Mouse (Mus musculus): ENCODE results near the gene Ctnna2. TPM values are rescaled to one million over a fixed set of nuclear protein-coding genes. Genes with fewer than 3 reads are reported as not detected.
A peak's percentile ranks its signal among the peaks of the same experiment; 100 is the strongest.

The Ctnna2 gene
- polyA plus RNA-seq, 1 experiment from 2014 or later: 1.7 TPM

DNA sequence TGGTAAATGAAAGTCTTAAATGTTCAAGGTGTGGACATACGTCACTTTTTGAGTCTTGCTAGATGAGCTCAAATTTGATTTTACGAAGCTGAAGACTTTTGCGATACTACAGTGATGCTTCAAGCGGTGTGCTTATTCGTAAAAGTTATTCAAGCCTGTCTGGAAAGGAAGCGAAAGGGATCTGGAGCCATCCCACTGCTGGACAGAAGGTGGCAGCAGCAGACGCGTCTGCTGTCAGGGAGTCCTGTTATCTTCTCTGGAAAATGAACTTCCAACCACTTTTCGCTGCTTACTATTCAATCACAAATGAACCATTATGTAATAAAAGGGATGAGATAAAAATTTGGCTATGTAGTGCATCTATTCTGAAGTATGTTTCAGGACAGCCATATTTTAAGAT, 345.5 kb downstream of the Ctnna2 start:
- Histone ChIP-seq H3K27ac (no peak overlapping the region), H3K4me3 (no peak overlapping the region), H3K9me3 (replicated peaks) (no peaks in the 10 kb centered on the region), H3K36me3 (no peaks in the 10 kb centered on the region), H3K4me1 (no peaks in the 10 kb centered on the region), H3K27me3 (ENCODE audit: low read depth, poor library complexity, severe bottlenecking) (no peaks in the 10 kb centered on the region)
- peak; percentile 35 for DNase-seq (ENCODE audit: low spot score)
- WGBS: 42% methylated on average over 9 of the region's 9 CpGs

DNA sequence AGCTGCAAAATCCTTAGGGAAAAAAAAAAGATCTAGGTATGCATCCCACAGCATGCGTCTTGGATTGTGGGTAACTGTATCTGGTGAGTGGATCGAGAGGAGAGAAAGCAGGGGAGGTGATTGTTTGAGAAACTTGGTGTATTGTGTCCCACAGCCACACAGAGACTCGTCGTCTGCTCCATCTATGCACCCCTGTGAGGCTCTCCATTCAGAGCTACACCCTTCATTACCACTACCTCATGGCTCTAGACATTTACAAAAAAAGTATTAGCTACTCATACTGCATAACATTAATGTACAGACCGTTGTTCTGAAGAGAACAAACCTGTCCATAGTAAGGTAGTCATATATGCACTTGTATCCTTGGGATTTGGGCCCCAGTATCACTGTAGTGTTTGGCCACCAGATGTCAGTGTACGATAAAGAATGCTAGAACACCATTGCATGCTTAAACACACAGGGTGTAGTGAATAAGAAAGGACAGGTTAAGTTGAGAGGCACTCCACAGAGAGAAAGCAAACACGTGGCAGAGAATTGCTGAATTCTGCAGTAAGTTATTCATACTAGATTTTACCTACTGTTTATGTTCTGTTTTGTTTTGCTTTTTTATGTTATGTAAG, 350.8 kb downstream of the Ctnna2 start:
- Histone ChIP-seq H3K4me1 (no peaks in the 10 kb centered on the region), H3K27me3 (ENCODE audit: low read depth, poor library complexity, severe bottlenecking) (no peaks in the 10 kb centered on the region), H3K9me3 (replicated peaks) (no peaks in the 10 kb centered on the region), H3K4me3 (no peak overlapping the region), H3K36me3 (no peaks in the 10 kb centered on the region), H3K27ac (no peak overlapping the region)
- no peak for DNase-seq (ENCODE audit: low spot score)
- 59% methylated on average over 7 of the region's 7 CpGs for WGBS

DNA sequence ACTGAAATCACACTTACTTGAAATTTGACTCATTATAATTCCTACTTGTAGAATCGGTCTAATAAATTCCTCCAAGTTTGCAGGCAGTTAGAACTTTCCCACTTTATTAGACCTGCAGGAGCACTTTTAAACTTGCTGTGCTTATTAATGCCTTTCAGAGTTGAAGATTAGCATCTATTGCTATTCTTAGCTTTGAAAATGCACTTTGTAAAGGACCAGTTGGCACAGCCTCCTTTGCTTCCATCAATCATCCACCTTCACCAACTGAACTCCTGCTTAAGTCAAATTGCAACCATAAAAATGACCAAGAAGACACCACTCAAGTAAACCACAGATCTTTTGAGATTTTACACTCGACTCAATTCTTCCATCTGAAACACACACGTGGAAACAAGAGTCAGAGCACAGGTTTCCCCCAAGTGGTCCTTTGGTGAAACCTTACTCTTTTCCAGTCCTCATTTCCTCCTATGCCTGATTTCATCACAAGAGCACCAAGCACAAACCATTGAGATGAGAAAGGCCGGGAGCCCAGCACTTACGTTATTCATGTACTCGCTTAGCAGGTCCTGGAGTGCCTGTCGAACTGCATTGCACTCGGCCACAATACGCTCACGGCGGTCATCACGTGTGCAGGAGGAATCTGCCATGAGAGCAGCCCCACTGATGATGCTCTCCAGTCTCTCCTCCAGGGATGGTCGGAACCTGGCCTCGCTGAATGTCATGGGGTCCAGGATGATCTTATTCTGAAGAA, 374.7 kb downstream of the Ctnna2 start:
- Histone ChIP-seq H3K27ac (no peak overlapping the region), H3K4me1 (no peaks in the 10 kb centered on the region), H3K4me3 (no peak overlapping the region), H3K27me3 (ENCODE audit: low read depth, poor library complexity, severe bottlenecking) (no peaks in the 10 kb centered on the region), H3K36me3 (no peaks in the 10 kb centered on the region), H3K9me3 (replicated peaks) (no peaks in the 10 kb centered on the region)
- WGBS: 93% methylated on average over 14 of the region's 14 CpGs
- no peak for DNase-seq (ENCODE audit: low spot score)

DNA sequence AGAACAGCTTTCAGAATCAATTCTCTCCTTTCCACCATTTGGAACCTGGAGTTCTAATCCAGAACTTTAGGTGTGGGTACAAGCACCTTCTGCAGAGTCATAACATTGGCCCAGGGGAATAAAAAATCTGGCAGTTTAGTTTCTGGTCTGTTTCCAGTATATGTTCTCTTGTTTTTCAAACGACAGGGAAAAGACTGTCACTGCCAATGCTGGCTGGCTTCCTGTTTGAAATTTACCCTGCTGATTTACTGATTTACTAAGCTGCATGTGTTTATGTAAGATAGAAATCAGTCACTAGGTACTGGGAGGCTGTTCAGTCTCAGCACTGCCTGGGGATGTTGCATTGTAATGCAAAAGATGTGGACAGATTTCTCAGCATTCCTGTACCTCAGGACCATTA, 375.6 kb downstream of the Ctnna2 start:
- Histone ChIP-seq H3K27me3 (ENCODE audit: low read depth, poor library complexity, severe bottlenecking) (no peaks in the 10 kb centered on the region), H3K9me3 (replicated peaks) (no peaks in the 10 kb centered on the region), H3K4me3 (no peak overlapping the region), H3K27ac (no peak overlapping the region), H3K4me1 (no peaks in the 10 kb centered on the region), H3K36me3 (no peaks in the 10 kb centered on the region)
- 62% methylated on average over 1 of the region's 1 CpGs for WGBS
- no peak for DNase-seq (ENCODE audit: low spot score)

DNA sequence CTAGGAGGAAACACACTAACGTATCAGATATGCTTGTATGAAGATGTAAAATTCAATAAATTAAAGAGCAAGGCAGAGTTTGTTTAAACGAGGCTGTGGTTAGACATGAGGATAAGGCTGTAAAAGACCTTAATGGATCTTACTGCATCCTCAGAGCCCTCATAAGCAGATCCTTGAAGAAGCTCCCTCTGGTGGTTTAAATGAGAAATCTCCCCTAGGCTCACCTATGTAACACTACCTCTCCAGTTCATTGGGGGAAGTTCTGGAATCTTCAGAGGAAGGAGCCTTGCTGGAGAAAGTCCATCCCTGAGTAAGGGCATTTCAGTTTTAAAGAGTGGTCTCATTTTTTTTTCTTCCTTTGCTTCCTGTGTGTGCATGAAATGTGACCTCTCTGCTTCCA, 380.3 kb downstream of the Ctnna2 start:
- Histone ChIP-seq H3K27me3 (ENCODE audit: low read depth, poor library complexity, severe bottlenecking) (no peaks in the 10 kb centered on the region), H3K4me1 (no peaks in the 10 kb centered on the region), H3K4me3 (no peak overlapping the region), H3K36me3 (no peaks in the 10 kb centered on the region), H3K9me3 (replicated peaks) (no peaks in the 10 kb centered on the region), H3K27ac (no peak overlapping the region)
- 51% methylated on average over 2 of the region's 2 CpGs for WGBS
- DNase-seq (ENCODE audit: low spot score): no peak

DNA sequence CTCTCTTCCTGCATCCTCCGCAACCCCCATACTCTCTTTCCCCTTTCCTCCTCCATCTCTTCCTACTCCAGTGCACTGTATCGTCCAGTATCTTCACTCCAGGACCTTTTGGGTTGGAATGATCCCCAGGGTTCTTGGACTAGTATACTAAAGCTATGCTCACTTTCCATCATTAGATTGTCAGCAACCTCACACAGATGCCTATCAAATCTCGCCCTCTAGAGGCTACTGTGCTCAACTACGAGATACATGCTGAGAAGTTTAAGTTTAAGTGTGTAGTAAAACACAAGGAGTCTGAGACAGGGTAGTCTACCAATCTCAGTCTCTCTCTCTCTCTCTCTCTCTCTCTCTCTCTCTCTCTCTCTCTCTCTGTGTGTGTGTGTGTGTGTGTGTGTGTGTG, 396.9 kb downstream of the Ctnna2 start:
- Histone ChIP-seq H3K27me3 (ENCODE audit: low read depth, poor library complexity, severe bottlenecking) (no peaks in the 10 kb centered on the region), H3K4me3 (no peak overlapping the region), H3K36me3 (no peaks in the 10 kb centered on the region), H3K27ac (no peak overlapping the region), H3K9me3 (replicated peaks) (no peaks in the 10 kb centered on the region), H3K4me1 (no peaks in the 10 kb centered on the region)
- DNase-seq (ENCODE audit: low spot score): peak; percentile 32
- WGBS: 45% methylated on average over 4 of the region's 4 CpGs

DNA sequence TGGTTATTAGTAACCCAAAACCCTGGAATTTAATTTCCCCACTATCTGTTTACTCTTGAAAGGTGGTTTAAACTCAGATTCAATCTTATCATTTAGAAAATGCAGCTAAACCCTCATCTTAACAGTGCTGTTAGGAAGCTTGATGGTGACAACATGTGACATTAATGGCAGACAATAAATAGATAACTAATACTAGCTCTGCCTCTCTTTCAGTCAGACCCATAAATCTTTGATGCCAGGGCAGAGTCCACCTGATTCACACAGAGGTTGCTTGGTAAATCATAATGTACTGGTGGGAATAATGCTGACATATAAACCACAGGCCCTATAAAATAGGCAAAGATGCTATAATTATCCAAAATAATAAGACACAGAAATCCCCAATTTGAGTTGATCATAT, 398.6 kb downstream of the Ctnna2 start:
- H3K36me3 ChIP-seq: no peaks in the 10 kb centered on the region
- no peak overlapping the region for H3K27ac ChIP-seq
- H3K4me3 ChIP-seq: no peak overlapping the region
- no peaks in the 10 kb centered on the region for H3K4me1 ChIP-seq
- no peaks in the 10 kb centered on the region for H3K27me3 ChIP-seq (ENCODE audit: low read depth, poor library complexity, severe bottlenecking)
- no peak for DNase-seq (ENCODE audit: low spot score)
- no peaks in the 10 kb centered on the region for H3K9me3 ChIP-seq (replicated peaks)

DNA sequence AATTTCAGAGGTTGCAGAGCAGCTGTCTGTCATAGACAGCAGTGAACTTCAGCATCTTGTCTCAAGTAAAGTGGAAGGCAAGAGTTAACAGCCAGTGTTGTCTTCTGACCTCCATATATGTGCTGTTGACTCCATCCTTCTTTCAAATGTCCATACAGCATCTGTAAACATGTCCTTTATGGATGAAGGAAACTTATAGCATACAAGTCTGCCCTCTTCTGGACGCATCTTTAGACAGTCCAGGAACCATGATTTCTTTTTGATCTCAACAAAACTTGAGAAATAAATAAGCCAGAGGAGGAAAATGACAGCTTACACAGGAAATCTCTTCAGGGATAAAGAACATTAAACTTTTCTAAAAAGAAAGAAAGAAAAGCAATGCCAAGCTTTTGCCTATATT, 400.9 kb downstream of the Ctnna2 start:
- DNase-seq (ENCODE audit: low spot score): no peak
- no peak overlapping the region for H3K4me3 ChIP-seq
- no peaks in the 10 kb centered on the region for H3K4me1 ChIP-seq
- H3K36me3 ChIP-seq: no peaks in the 10 kb centered on the region
- 68% methylated on average over 1 of the region's 1 CpGs for WGBS
- H3K9me3 ChIP-seq (replicated peaks): no peaks in the 10 kb centered on the region
- H3K27ac ChIP-seq: no peak overlapping the region
- H3K27me3 ChIP-seq (ENCODE audit: low read depth, poor library complexity, severe bottlenecking): no peaks in the 10 kb centered on the region

DNA sequence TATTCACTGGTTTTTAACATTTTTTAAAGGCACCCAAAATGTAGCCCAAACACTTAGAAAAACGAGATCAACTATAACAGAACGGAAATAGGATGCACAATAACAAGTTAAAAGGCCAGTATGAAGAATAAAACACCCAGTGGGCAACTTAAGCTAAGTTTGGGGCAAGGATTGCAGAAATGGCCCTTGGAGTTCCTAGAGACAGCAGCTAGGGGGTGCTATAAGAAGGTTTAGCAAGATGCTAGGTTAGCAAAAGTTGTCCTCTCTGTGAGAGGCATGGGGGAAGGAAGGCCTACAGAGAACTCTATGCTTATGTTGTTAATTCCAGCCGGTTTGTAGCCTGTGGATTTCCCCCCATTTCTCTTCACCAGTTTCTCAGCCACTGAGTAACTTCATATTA, 401.9 kb downstream of the Ctnna2 start:
- Histone ChIP-seq H3K27ac (no peak overlapping the region), H3K36me3 (no peaks in the 10 kb centered on the region), H3K4me3 (no peak overlapping the region), H3K27me3 (ENCODE audit: low read depth, poor library complexity, severe bottlenecking) (no peaks in the 10 kb centered on the region), H3K9me3 (replicated peaks) (no peaks in the 10 kb centered on the region), H3K4me1 (no peaks in the 10 kb centered on the region)
- DNase-seq (ENCODE audit: low spot score): no peak
- WGBS: 46% methylated on average over 3 of the region's 3 CpGs

DNA sequence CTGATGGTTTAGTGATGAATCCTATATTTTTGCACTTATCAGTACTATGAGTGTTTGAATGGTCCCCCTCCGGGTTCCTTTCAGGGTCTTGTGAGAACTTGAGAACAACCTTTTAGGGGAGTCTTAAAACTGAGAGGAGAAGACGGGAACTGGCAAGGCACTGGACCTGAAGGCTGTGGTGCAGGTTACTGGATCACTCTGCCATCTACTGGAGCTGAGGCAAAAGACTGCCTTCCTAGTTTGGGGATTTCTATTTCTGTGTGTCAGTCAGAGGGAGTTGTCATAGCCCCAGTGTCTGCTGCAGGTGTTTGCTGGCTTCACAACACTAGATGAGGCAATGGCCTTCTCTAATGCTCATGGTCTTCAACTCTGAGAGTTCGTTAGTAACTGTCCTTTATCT, 406.9 kb downstream of the Ctnna2 start:
- H3K27ac ChIP-seq: no peak overlapping the region
- H3K27me3 ChIP-seq (ENCODE audit: low read depth, poor library complexity, severe bottlenecking): no peaks in the 10 kb centered on the region
- no peaks in the 10 kb centered on the region for H3K4me1 ChIP-seq
- 62% methylated on average over 3 of the region's 3 CpGs for WGBS
- DNase-seq (ENCODE audit: low spot score): no peak
- H3K36me3 ChIP-seq: no peaks in the 10 kb centered on the region
- no peaks in the 10 kb centered on the region for H3K9me3 ChIP-seq (replicated peaks)
- H3K4me3 ChIP-seq: no peak overlapping the region

DNA sequence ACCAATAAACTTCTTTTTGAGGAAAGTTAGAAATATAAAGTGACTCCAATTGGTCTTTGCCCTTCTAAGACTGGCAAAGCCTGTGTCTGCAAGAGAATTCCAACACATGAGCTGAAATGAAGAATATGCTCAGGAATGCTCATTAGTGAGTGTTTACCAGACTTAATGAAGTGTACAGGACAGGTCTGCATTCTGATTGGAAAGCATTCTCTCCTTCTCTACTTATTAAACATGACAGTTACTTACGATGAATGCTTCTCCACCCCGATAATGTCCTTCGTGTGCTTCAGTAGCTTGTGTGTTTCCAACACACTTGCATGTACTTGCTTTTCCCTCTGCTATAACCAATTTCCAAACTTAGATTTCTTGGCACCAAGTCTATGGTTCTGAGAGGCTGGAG, 409.6 kb downstream of the Ctnna2 start:
- Histone ChIP-seq H3K4me3 (no peak overlapping the region), H3K36me3 (no peaks in the 10 kb centered on the region), H3K9me3 (replicated peaks) (no peaks in the 10 kb centered on the region), H3K4me1 (no peaks in the 10 kb centered on the region), H3K27ac (no peak overlapping the region), H3K27me3 (ENCODE audit: low read depth, poor library complexity, severe bottlenecking) (no peaks in the 10 kb centered on the region)
- no peak for DNase-seq (ENCODE audit: low spot score)
- WGBS: 92% methylated on average over 3 of the region's 3 CpGs

DNA sequence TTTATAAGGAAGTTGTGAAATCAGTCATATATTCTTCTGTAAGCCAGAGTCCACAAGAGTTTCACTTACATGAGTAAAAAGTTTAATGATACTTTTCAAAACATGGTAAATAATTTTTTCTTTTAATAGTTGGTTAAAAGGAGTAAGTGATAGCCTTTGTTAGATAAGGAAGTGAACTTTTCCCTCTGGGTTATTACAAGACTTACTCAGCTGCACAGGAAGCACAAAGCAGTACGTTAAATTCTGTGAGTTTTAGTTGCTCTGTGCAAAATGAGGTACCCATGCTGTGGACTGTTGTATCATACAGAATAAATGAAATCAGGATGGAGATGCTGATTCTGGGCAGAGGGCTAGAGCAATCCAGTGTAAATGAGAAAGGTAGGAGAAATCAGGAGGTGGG, 423.3 kb downstream of the Ctnna2 start:
- no peak for DNase-seq (ENCODE audit: low spot score)
- Histone ChIP-seq H3K27me3 (ENCODE audit: low read depth, poor library complexity, severe bottlenecking) (no peaks in the 10 kb centered on the region), H3K9me3 (replicated peaks) (no peaks in the 10 kb centered on the region), H3K4me3 (no peak overlapping the region), H3K27ac (no peak overlapping the region), H3K36me3 (no peaks in the 10 kb centered on the region), H3K4me1 (no peaks in the 10 kb centered on the region)
- WGBS: 90% methylated on average over 1 of the region's 1 CpGs

DNA sequence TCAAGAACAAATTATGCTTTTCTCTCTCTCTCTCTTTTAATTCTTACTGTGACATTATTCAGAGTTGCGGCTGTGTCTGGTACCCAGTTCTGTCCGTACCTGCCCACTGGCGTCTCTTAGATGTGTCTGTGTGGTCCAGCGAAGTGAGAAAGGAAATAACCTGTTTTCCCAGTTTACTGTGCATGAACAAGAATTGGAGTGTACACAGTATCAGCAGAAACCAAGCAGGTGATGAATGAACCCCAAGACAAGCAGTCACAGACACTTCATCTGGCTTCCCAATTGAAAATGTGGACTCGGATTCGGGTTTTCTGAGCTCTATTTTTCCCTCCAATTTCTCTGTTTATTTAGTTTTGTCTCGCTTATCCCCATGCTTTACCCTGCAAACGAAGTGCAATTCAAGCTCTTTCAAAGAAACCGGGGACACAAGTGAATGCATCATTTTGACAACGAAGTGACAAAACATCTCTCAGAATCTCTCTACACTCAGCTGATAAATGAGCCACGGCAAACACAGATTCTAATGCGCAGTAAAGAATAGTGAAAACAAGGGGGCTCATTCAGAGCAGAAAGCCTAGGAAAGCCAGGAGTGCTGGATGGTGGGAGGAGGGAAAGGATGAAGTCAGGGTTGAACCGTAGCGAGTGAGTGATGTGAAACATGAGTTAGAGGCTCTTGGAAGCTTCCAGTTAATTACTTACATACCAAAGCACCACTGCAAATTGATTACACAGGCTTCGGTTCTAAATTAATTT, 442.3 kb downstream of the Ctnna2 start:
- WGBS: 63% methylated on average over 15 of the region's 15 CpGs
- Histone ChIP-seq H3K27ac (no peak overlapping the region), H3K27me3 (ENCODE audit: low read depth, poor library complexity, severe bottlenecking) (no peaks in the 10 kb centered on the region), H3K4me1 (peaks cover 5% of the 10 kb centered on the region; the same call in 1 of the 2 replicates), H3K36me3 (no peaks in the 10 kb centered on the region), H3K4me3 (no peak overlapping the region), H3K9me3 (replicated peaks) (no peaks in the 10 kb centered on the region)
- no peak for DNase-seq (ENCODE audit: low spot score)

All from limb, embryonic 10.5 days (tissue).